In the genomic region with DNA sequence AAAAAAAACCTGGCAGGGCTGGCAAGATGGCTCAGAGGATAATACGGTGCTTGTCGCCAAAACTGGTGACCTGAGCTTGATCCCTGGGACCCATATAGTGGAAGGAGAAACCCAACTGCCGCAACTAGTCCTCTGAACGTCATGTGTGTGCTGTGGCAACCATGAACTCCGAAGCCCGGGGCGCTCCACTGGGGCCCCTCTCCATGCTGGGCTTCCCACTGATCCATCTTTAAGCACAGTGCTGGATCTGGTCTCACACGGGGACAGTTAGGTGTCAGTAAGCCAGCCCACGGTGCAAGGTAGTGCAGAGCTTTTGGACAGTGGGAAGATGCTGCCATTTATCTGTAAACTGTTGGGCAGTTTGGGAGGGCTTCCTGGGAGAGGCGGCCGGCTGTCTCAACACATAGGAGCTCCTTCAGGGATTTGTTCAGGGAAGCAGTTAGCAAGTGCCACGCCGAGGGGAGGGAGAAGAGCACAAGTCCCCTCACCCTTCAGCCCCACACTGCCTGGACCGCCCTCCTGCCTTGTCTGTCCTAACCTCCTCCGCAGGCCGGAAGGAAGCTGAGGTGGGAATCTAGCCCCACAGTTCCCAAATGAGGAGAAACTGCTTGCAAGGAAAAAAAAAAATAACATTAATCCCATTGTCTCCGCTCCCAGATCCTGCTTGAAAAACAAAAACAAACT, we compare ENCODE assay signal across 13 mouse cellular contexts. TPM values are rescaled to one million over a fixed set of nuclear protein-coding genes. Genes with fewer than 3 reads are reported as not detected.
DNase-seq lines count a peak whose midpoint lies in the region; ATAC-seq and TF ChIP-seq lines count a peak whose summit lies in the region.
"Had no signal": no experiment of that assay in that cellular context is flagged by ENCODE, and none has a peak within 500 bp of the region (broad histone marks: within the 10 kb centered on the region; RNA-seq: fewer than 3 reads in every experiment).

No protein-coding gene starts in this region.

- H3K4me2 ChIP-seq in forebrain, embryonic 15.5 days (replicated peaks): no peak overlapping the region
- H3K4me2 ChIP-seq in kidney, embryonic 16.5 days (replicated peaks; ENCODE audit: low read depth, low read length): no peak overlapping the region
- H3K4me2 ChIP-seq: embryonic facial prominence, embryonic 15.5 days had no signal

- H3K4me3 ChIP-seq in forebrain, embryonic 10.5 days: no peak overlapping the region
- H3K4me3 ChIP-seq in forebrain, embryonic 15.5 days: no peak overlapping the region
- no peak overlapping the region for H3K4me3 ChIP-seq in kidney, embryonic 16.5 days (ENCODE audit: low read length)
- no peak overlapping the region for H3K4me3 ChIP-seq in bone marrow macrophage, adult 2 months (ENCODE audit: insufficient read depth, low read length)
- H3K4me3 ChIP-seq: embryonic facial prominence, embryonic 15.5 days had no signal

- no peak for TF ChIP-seq CTCF in bone marrow macrophage, adult 2 months (IDR thresholded peaks at IDR 0.05; ENCODE audit: low read depth, low read length)

- H3K36me3 ChIP-seq in forebrain, embryonic 10.5 days (replicated peaks): no peaks in the 10 kb centered on the region
- H3K36me3 ChIP-seq in forebrain, embryonic 15.5 days: no peaks in the 10 kb centered on the region
- H3K36me3 ChIP-seq in kidney, embryonic 16.5 days (ENCODE audit: insufficient read depth, low read length): no peaks in the 10 kb centered on the region
- H3K36me3 ChIP-seq: embryonic facial prominence, embryonic 15.5 days had no signal

- H3K27me3 ChIP-seq in forebrain, embryonic 10.5 days (ENCODE audit: poor library complexity, severe bottlenecking): peaks cover 10% of the 10 kb centered on the region
- no peaks in the 10 kb centered on the region for H3K27me3 ChIP-seq in forebrain, embryonic 15.5 days
- H3K27me3 ChIP-seq in kidney, embryonic 16.5 days (ENCODE audit: insufficient read depth, low read length): no peaks in the 10 kb centered on the region
- H3K27me3 ChIP-seq: embryonic facial prominence, embryonic 15.5 days had no signal

- no peak for TF ChIP-seq POLR2A in bone marrow macrophage, adult 2 months (IDR thresholded peaks at IDR 0.05; ENCODE audit: borderline replicate concordance, low read depth, low read length)

- peak overlapping the region; percentile 63; the same call in 1 of the 2 replicates for H3K27ac ChIP-seq in forebrain, embryonic 10.5 days
- no peak overlapping the region for H3K27ac ChIP-seq in forebrain, embryonic 15.5 days (replicated peaks)
- H3K27ac ChIP-seq in kidney, embryonic 16.5 days (ENCODE audit: low read length): peak overlapping the region; percentile 89
- peak overlapping the region; percentile 96 for H3K27ac ChIP-seq in bone marrow macrophage, adult 2 months (ENCODE audit: insufficient read depth, low read depth, low read length)
- H3K27ac ChIP-seq: liver, embryonic 14.5 days had no signal

- H3K9ac ChIP-seq in forebrain, embryonic 15.5 days (replicated peaks): no peak overlapping the region
- 0 out of 2 replicates have a peak overlapping the region, but pooled peaks have one; percentile 18 for H3K9ac ChIP-seq in kidney, embryonic 16.5 days (replicated peaks; ENCODE audit: low read length)
- H3K9ac ChIP-seq: embryonic facial prominence, embryonic 15.5 days; liver, embryonic 14.5 days had no signal

- 75% methylated on average over 17 of the region's 17 CpGs for WGBS in forebrain, embryonic 10.5 days
- WGBS in forebrain, embryonic 15.5 days: 72% methylated on average over 17 of the region's 17 CpGs
- 60% methylated on average over 17 of the region's 17 CpGs for WGBS in kidney, embryonic 16.5 days

- H3K4me1 ChIP-seq in forebrain, embryonic 10.5 days: peaks cover 58% of the 10 kb centered on the region
- no peaks in the 10 kb centered on the region for H3K4me1 ChIP-seq in forebrain, embryonic 15.5 days
- peaks cover 27% of the 10 kb centered on the region for H3K4me1 ChIP-seq in kidney, embryonic 16.5 days (ENCODE audit: insufficient read depth, low read length)
- H3K4me1 ChIP-seq in bone marrow macrophage, adult 2 months (ENCODE audit: control insufficient read depth, insufficient read depth, low read length): peaks cover 68% of the 10 kb centered on the region

- H3K9me3 ChIP-seq in forebrain, embryonic 10.5 days: no peaks in the 10 kb centered on the region
- H3K9me3 ChIP-seq in forebrain, embryonic 15.5 days: no peaks in the 10 kb centered on the region
- no peaks in the 10 kb centered on the region for H3K9me3 ChIP-seq in kidney, embryonic 16.5 days (ENCODE audit: low read length)
- H3K9me3 ChIP-seq: embryonic facial prominence, embryonic 15.5 days had no signal

- ATAC-seq in forebrain, embryonic 15.5 days (replicated peaks): no peak
- no peak for ATAC-seq in kidney, embryonic 16.5 days (ENCODE audit: low FRiP score, low TSS enrichment)
- no peak for ATAC-seq in frontal cortex, adult (ENCODE audit: low TSS enrichment)
- ATAC-seq in megakaryocyte, adult 5-6 weeks (ENCODE audit: poor library complexity, severe bottlenecking): no peak
- ATAC-seq: inflammation-experienced regulatory T-cells, adult 6 months had no signal

- no peak for DNase-seq in forebrain, embryonic 10.5 days (ENCODE audit: extremely low spot score, low spot score)
- DNase-seq in kidney, adult 9 months: no peak
- DNase-seq in kidney, postnatal 10 days: peak; percentile 73
- DNase-seq: cerebellum, adult 8-10 months; retina, postnatal 1 day had no signal

RNA-seq across cellular contexts. Expression of a gene that starts 10.6 kb away (rescaled TPM):
- 23.9 and 28.0 TPM in 2 replicates for polyA plus RNA-seq in forebrain, embryonic 10.5 days (2016; fragmentation: Nextera tagmentation; extraction: Ambion mirVana)
- polyA plus RNA-seq in forebrain, embryonic 15.5 days (2015; fragmentation: Nextera tagmentation; extraction: Ambion mirVana): 13.5 and 21.4 TPM in 2 replicates
- 55.5 and 62.4 TPM in 2 replicates for polyA plus RNA-seq in kidney, embryonic 16.5 days (2015; fragmentation: Nextera tagmentation; extraction: Ambion mirVana)
- 205 and 222 TPM in 2 replicates for polyA plus RNA-seq in bone marrow macrophage, adult 2 months (2012; ENCODE audit: insufficient read depth, insufficient read length, missing spikeins)
- 151 and 156 TPM in 2 replicates for total RNA-seq in megakaryocyte, adult 5-6 weeks (2015)
- total RNA-seq in megakaryocyte, adult 5-6 weeks (2017): 88.0 and 90.9 TPM in 2 replicates
